In genomic region chr17:7644857-7645481, GRCm38 (mm10) we compare ENCODE assay signal across 21 mouse cellular contexts.
DNase-seq lines count a peak whose midpoint lies in the region; ATAC-seq lines count a peak whose summit lies in the region.
"Had no signal": no experiment of that assay in that cellular context is flagged by ENCODE, and none has a peak within 500 bp of the region (broad histone marks: within the 10 kb centered on the region; RNA-seq: fewer than 3 reads in every experiment).

No protein-coding gene starts in this region.

- no peaks in the 10 kb centered on the region for H3K27me3 ChIP-seq in forebrain, embryonic 14.5 days (replicated peaks; ENCODE audit: control insufficient read depth, insufficient read depth, low read length)
- no peaks in the 10 kb centered on the region for H3K27me3 ChIP-seq in forebrain, embryonic 11.5 days (ENCODE audit: control insufficient read depth, insufficient read depth, low read length)
- H3K27me3 ChIP-seq in midbrain, embryonic 14.5 days (ENCODE audit: control insufficient read depth, insufficient read depth, low read length), result no peaks in the 10 kb centered on the region
- no peaks in the 10 kb centered on the region for H3K27me3 ChIP-seq in midbrain, embryonic 11.5 days (ENCODE audit: control insufficient read depth, insufficient read depth, low read length)
- H3K27me3 ChIP-seq in midbrain, embryonic 16.5 days (ENCODE audit: control insufficient read depth, insufficient read depth, low read depth, low read length), result no peaks in the 10 kb centered on the region
- H3K27me3 ChIP-seq: CH12.LX; heart, embryonic 13.5 days; neural tube, embryonic 12.5 days had no signal

- H3K4me2 ChIP-seq in forebrain, embryonic 14.5 days (ENCODE audit: low read length), result no peak overlapping the region
- no peak overlapping the region for H3K4me2 ChIP-seq in forebrain, embryonic 11.5 days (ENCODE audit: low read depth, low read length, severe bottlenecking)
- H3K4me2 ChIP-seq in midbrain, embryonic 14.5 days (ENCODE audit: low read length), result no peak overlapping the region
- no peak overlapping the region for H3K4me2 ChIP-seq in midbrain, embryonic 11.5 days
- H3K4me2 ChIP-seq in midbrain, embryonic 16.5 days (ENCODE audit: low read length), result no peak overlapping the region
- H3K4me2 ChIP-seq: heart, embryonic 13.5 days; neural tube, embryonic 12.5 days had no signal

- 57% methylated on average over 9 of the region's 9 CpGs for WGBS in forebrain, embryonic 14.5 days
- WGBS in forebrain, embryonic 11.5 days, result 67% methylated on average over 9 of the region's 9 CpGs
- 48% methylated on average over 9 of the region's 9 CpGs for WGBS in midbrain, embryonic 14.5 days
- WGBS in midbrain, embryonic 11.5 days, result 67% methylated on average over 9 of the region's 9 CpGs
- 44% methylated on average over 9 of the region's 9 CpGs for WGBS in midbrain, embryonic 16.5 days

- peak; percentile 1 for DNase-seq in forebrain, embryonic 14.5 days (ENCODE audit: low spot score)
- no peak for DNase-seq in forebrain, embryonic 11.5 days (ENCODE audit: low spot score)
- DNase-seq in midbrain, embryonic 14.5 days, result peak; percentile 61
- DNase-seq in midbrain, embryonic 11.5 days (ENCODE audit: low spot score, missing footprints), result no peak
- DNase-seq in thymus, postnatal 0 days (ENCODE audit: low spot score), result no peak
- DNase-seq in kidney, postnatal 14 days, result no peak
- DNase-seq: cerebellum, adult 8-10 months; kidney, adult 18-20 months; liver, postnatal 0 days; lung, postnatal 14 days; thymus, postnatal 4 days had no signal

- H3K4me3 ChIP-seq in forebrain, embryonic 14.5 days (ENCODE audit: low read depth, low read length), result no peak overlapping the region
- no peak overlapping the region for H3K4me3 ChIP-seq in forebrain, embryonic 11.5 days (ENCODE audit: low read depth, low read length)
- no peak overlapping the region for H3K4me3 ChIP-seq in midbrain, embryonic 14.5 days (replicated peaks; ENCODE audit: low read depth, low read length)
- no peak overlapping the region for H3K4me3 ChIP-seq in midbrain, embryonic 11.5 days (ENCODE audit: low read depth, low read length)
- H3K4me3 ChIP-seq in midbrain, embryonic 16.5 days (ENCODE audit: low read depth, low read length), result no peak overlapping the region
- H3K4me3 ChIP-seq: erythroblast, embryonic 14.5 days; heart, embryonic 13.5 days; layer of hippocampus, adult 2 months; left cerebral cortex, adult 2 months; limb, embryonic 10.5 days; neural tube, embryonic 12.5 days had no signal

- no peak overlapping the region for H3K27ac ChIP-seq in forebrain, embryonic 14.5 days (ENCODE audit: low read depth, low read length)
- no peak overlapping the region for H3K27ac ChIP-seq in forebrain, embryonic 11.5 days (ENCODE audit: low read depth, low read length)
- H3K27ac ChIP-seq in midbrain, embryonic 14.5 days (replicated peaks; ENCODE audit: low read depth, low read length), result peak overlapping the region; percentile 13; the same call in 1 of the 2 replicates
- H3K27ac ChIP-seq in midbrain, embryonic 11.5 days (ENCODE audit: low read depth, low read length), result no peak overlapping the region
- H3K27ac ChIP-seq in midbrain, embryonic 16.5 days (ENCODE audit: low read length), result no peak overlapping the region
- H3K27ac ChIP-seq: heart, embryonic 13.5 days; kidney, postnatal 0 days; layer of hippocampus, adult 2 months; left cerebral cortex, adult 2 months; limb, embryonic 10.5 days; neural tube, embryonic 12.5 days had no signal

- H3K9me3 ChIP-seq in forebrain, embryonic 14.5 days (replicated peaks; ENCODE audit: control insufficient read depth, low read length), result no peaks in the 10 kb centered on the region
- no peaks in the 10 kb centered on the region for H3K9me3 ChIP-seq in forebrain, embryonic 11.5 days (ENCODE audit: control insufficient read depth, low read length)
- no peaks in the 10 kb centered on the region for H3K9me3 ChIP-seq in midbrain, embryonic 14.5 days (ENCODE audit: control insufficient read depth, low read length)
- no peaks in the 10 kb centered on the region for H3K9me3 ChIP-seq in midbrain, embryonic 11.5 days (ENCODE audit: control insufficient read depth, low read length)
- no peaks in the 10 kb centered on the region; the same call in 1 of the 2 replicates for H3K9me3 ChIP-seq in midbrain, embryonic 16.5 days (replicated peaks; ENCODE audit: control insufficient read depth, low read length, poor library complexity, severe bottlenecking)
- H3K9me3 ChIP-seq: limb, embryonic 10.5 days; neural tube, embryonic 12.5 days had no signal

- peaks cover 6% of the 10 kb centered on the region for H3K4me1 ChIP-seq in forebrain, embryonic 14.5 days (ENCODE audit: control insufficient read depth, insufficient read depth, low read length)
- peaks cover 4% of the 10 kb centered on the region; the same call in 1 of the 2 replicates for H3K4me1 ChIP-seq in forebrain, embryonic 11.5 days (replicated peaks; ENCODE audit: control insufficient read depth, insufficient read depth, low read length)
- H3K4me1 ChIP-seq in midbrain, embryonic 14.5 days (ENCODE audit: control insufficient read depth, insufficient read depth, low read length), result 0 out of 2 replicates have a peak, but pooled peaks cover 4% of the 10 kb centered on the region
- H3K4me1 ChIP-seq in midbrain, embryonic 11.5 days (ENCODE audit: control insufficient read depth, insufficient read depth, low read length), result no peaks in the 10 kb centered on the region
- H3K4me1 ChIP-seq in midbrain, embryonic 16.5 days (ENCODE audit: control insufficient read depth, insufficient read depth, low read length), result 0 out of 2 replicates have a peak, but pooled peaks cover 6% of the 10 kb centered on the region

- no peak for ATAC-seq in forebrain, embryonic 14.5 days
- no peak for ATAC-seq in forebrain, embryonic 11.5 days (replicated peaks; ENCODE audit: low FRiP score)
- no peak for ATAC-seq in midbrain, embryonic 14.5 days (ENCODE audit: low FRiP score, low TSS enrichment)
- ATAC-seq in midbrain, embryonic 11.5 days (ENCODE audit: low FRiP score), result no peak
- ATAC-seq in midbrain, embryonic 16.5 days, result peak; percentile 51; the same call in 1 of the 2 replicates
- ATAC-seq: forebrain, embryonic 16.5 days; liver, postnatal 0 days had no signal

- H3K9ac ChIP-seq in forebrain, embryonic 14.5 days (ENCODE audit: low read length), result no peak overlapping the region
- no peak overlapping the region for H3K9ac ChIP-seq in forebrain, embryonic 11.5 days (ENCODE audit: low read length)
- no peak overlapping the region for H3K9ac ChIP-seq in midbrain, embryonic 14.5 days (replicated peaks; ENCODE audit: low read length)
- H3K9ac ChIP-seq in midbrain, embryonic 11.5 days (ENCODE audit: low read length), result no peak overlapping the region
- H3K9ac ChIP-seq in midbrain, embryonic 16.5 days (ENCODE audit: low read depth, low read length), result no peak overlapping the region
- H3K9ac ChIP-seq: heart, embryonic 13.5 days; liver, postnatal 0 days; neural tube, embryonic 12.5 days had no signal

- H3K36me3 ChIP-seq in forebrain, embryonic 14.5 days (ENCODE audit: control insufficient read depth, insufficient read depth, low read length), result no peaks in the 10 kb centered on the region
- no peaks in the 10 kb centered on the region for H3K36me3 ChIP-seq in forebrain, embryonic 11.5 days (ENCODE audit: control insufficient read depth, insufficient read depth, low read length)
- H3K36me3 ChIP-seq in midbrain, embryonic 14.5 days (ENCODE audit: control insufficient read depth, insufficient read depth, low read length), result no peaks in the 10 kb centered on the region
- H3K36me3 ChIP-seq in midbrain, embryonic 11.5 days (ENCODE audit: control insufficient read depth, insufficient read depth, low read length), result no peaks in the 10 kb centered on the region
- H3K36me3 ChIP-seq in midbrain, embryonic 16.5 days (ENCODE audit: control insufficient read depth, insufficient read depth, low read length), result no peaks in the 10 kb centered on the region
- H3K36me3 ChIP-seq: heart, embryonic 13.5 days; limb, embryonic 10.5 days; neural tube, embryonic 12.5 days had no signal

Comparison
In these comparisons a context has a peak if more than half of its experiments do, and no peak if none do; other contexts are left out.
1. DNase-seq: peak in forebrain, embryonic 14.5 days (single experiment) and midbrain, embryonic 14.5 days (single experiment); none in forebrain, embryonic 11.5 days (single experiment), midbrain, embryonic 11.5 days (single experiment), thymus, postnatal 0 days (single experiment) and kidney, postnatal 14 days (single experiment).